Mouse (Mus musculus): ENCODE measurements around the gene Khdrbs1.
"Not testable (repeated sequence)": the region's sequence is repeated elsewhere in the genome, so short reads cannot be mapped to it uniquely, and the experiment has no call there.

The Khdrbs1 gene

DNA sequence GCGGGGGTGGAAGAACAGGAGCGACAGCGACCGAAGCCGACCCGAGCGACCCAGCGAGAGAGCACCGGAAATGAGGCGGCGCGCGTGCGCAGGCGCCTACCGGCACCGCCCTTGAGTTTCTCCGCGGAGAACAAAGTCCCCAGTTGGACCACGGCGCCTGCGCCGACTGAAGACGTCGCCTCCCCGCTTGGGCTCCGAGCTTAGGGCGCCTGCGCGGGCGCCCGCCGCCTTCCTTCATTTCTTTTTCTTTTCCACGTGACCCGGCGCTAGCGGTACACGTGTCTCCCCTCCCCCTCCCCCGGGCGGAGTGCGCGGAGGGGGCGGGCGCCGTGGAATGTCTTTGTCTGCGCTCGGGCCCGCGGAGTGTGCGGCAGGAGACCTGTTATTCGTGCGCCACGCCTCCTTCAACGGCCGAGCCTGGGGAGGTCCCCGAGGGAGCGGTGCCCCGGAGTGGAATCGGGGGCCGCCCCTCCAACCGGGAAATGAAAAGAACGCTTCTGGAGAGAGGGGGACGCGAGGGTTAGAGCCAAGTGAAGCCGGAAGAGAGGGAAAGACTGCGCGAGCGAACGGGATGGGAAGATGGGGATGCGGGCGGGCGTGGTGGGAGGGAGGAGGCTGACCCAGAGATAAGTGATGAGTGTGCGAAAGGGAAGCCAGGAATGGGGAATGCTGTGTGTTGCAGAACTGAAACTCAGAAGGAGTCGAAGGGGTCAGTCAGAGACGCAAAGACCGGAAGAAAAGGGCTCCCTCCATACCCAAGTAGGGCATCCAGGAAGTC, at the start of gene Khdrbs1:
Gene Khdrbs1 (minus strand): TSS at position 72 of the 778 bp plus-strand sequence.
- peak; percentile 93 to 95 for DNase-seq (ENCODE audit: low spot score in 2 of 2)

DNA sequence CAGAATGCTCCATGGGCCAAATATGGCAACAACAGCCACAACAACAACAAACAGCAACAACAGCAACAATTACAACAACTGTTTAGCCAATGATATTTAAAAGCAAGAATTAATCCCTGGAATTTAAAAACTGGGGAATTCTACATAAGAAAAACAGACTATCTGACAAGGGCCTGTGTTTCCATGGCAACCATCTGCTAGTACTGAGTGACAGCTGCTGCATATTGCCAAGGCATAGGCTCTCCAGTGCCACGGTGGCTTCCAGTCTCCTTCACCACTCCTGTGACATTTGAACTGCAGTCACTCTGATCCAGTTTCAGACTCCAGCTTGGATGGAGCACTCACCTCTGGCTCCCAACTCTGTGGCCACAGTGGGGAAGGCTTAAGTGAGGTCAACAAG, 49.3 kb upstream of the Khdrbs1 start:
- no peak for DNase-seq (ENCODE audit: low spot score in 2 of 2)

DNA sequence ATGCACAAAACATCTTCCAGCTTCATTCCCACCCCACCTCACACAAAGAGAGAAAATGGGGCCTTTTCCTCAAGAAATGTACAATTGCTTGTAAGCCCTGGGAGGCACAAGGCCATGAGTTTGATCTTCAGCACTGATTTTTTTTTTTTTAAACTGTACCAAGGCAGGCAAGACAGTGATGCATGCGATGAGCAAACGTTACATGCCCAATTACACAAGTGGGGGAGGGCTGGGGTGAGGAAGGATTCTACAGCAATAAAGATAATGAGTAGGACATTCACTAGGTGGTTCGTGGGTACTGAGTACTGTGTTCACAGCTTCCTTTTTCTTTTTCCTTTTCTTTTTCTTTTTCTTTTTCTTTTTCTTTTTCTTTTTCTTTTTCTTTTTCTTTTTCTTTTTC, 48.4 kb upstream of the Khdrbs1 start:
- no peak for DNase-seq (ENCODE audit: low spot score in 2 of 2)

DNA sequence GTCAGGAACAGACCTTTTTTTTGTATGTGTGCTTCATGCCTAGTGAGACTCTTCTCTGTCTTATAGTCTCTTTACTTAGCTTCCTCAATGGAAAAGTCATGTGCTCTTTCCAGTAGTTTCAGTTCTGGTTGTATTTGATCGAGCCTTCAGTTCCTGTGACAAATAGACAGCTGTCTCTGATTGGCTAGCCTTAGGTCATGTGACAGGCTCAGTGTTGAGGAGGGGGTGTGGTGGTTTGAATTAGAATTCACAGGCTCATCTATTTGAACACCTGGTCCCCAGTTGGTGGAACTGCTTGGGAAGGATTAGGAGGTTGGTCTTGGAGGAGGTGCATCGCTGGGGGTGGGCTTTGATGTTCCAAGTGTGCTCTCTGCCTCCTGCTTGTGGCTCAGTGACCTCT, 47.5 kb upstream of the Khdrbs1 start:
- no peak for DNase-seq (ENCODE audit: low spot score in 2 of 2)

DNA sequence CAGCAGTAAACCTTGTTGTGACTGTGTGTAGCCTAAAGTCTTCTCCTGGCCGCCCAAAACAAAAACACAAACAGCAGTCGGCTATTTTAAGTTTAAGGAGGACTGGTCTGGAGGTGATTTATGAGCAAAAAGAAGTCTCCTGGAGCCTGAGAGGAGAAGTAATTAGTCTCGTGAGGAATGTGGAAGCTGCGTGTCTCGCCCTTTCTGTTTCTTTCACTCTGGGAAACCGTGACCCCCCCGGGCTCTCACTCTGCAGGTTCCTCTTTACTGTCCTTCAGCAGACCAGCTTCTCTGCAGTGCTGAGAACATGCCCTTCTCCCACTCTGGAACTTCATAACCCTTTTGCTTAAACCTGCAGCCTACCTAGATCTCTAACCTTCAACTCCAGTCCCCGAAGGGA, 46.6 kb upstream of the Khdrbs1 start:
- DNase-seq (ENCODE audit: low spot score in 2 of 2): no peak

DNA sequence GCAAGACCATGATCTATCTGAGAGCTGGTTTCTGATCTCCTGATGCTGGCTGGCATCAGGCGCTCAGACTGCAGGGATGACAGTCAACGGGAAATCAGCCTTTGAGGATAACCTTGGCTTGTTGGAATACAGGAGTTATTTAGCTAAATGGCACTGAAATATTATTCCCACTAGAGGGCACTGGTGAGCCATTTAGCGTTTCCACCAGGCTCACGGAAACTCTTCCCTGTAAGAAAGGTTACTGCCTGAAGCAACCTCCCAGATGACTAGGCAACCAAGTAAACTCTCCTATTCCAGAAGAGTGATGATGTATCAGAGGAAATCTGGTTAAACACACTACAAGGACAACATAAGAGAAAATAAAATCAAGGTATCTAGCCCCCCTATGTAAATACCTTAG, 43.1 kb upstream of the Khdrbs1 start:
- DNase-seq (ENCODE audit: low spot score in 2 of 2): peak; percentile 63 to 87

DNA sequence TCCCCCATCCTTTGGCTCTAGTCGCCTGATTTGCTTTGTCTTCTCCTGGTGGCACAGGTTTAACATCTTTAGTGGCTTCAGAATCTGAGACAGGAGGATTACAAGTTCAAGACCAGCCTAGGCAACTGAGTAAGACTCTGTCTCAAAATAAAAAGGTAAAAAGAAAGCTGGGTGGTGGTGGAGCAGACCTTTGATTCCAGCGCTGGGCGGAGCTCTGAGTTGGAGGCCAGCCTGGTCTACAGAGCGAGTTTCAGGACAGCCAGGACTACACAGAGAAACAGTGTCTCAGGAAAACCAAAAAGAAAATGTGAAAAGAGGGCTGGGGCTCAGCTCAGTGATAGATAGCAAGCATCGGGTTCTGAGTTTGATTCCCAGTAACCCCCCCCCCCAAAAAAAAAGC, 41.4 kb upstream of the Khdrbs1 start:
- no peak for DNase-seq (ENCODE audit: low spot score in 2 of 2)

DNA sequence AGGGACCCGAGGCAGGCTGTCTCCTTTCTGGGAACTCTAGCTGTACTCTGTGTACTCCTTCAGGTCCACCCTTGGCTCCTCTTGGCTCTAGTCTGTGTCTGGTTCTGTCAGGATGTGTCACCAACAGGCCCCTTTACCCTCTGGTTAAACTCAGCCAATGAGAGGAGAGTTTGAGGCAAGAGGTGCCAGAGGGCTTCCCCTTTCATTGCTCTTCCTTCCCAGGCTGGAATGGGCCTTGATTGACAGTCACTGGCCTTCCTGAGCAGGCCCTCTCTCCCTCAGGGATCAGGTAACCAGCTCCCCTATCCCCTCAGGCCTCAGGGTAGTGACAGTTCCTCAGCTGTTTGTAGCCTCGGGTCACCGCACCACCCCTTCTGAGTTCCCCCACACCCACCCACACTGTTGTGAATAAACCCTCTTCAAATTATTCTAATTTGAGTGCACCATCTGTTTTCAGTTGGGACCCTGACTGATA, 40.8 kb upstream of the Khdrbs1 start:
- DNase-seq (ENCODE audit: low spot score in 2 of 2): no peak

DNA sequence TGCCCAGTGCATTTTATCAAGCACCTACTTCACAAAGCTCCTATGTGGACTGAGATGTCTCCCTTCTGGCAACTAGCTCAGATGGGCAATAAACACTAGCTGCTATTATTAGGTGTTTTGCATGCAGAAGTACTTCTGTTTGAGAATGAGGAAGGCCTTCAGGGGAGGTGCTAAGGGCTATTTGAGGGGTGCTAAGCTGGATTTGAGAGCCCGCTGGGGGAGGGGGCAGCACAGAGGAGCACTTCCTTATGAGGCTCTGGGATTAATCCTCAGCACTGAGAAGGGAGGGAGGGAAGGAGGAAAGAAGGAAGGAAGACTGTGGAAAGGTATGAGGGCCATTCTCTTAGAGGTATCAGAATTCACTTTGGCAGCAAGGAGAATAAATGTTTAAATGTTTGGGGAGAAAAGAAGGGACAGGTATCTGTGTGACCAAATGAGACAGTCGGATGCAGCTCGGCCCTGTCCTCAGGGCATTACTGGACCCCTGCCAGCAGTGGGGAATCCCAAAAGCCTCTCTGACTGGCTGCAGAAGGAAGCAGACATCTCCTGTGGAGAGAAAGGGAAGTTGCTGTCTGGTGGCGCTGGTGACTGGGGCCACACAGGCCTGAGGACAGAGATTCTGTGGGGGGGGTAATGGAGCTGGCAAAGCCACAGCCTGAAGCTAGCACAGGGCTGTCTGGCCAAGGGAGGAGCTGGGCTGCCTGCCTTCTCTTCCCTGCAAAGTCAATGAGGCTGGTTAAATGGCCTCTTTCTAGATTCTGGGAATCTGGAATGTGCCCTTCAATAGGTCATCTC, 40.0 kb upstream of the Khdrbs1 start:
- peak in 1 of 2 experiments; percentile 14 for DNase-seq (ENCODE audit: low spot score in 2 of 2)

DNA sequence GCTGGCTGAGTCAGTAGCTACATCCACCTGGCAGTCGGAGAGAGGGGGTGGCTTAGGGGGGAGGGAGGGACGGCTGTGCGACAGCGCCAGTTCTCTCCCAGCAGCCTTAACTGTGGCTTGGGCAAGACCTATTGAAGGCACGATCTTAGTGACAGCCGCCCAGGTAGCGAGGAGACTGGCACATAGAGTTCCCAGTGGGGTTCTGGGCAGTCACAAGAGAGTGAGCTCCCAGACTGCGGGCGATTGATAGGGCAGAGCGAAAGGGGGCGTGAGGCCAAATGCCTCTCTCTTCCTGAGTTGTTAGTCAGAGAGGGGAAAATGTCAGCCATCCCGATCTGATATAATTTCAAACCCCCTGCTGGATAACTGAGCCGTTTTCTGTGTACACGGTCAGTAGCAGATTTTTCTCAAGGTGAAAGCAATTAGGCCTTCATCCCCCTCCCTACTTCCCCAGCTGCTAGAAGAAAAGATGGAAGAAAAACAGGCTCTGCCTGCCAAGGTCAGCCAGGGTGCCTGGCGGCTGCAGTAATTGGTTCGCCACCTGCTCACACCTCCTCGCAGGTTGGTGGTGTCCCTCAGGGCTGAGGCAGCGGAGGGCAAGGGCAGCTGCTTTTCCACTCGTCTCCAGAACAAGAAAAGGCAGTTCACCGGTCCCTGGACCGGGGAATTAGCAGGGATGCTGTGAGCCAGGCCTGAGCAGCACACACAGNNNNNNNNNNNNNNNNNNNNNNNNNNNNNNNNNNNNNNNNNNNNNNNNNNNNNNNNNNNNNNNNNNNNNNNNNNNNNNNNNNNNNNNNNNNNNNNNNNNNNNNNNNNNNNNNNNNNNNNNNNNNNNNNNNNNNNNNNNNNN, 29.8 kb upstream of the Khdrbs1 start:
- no peak for DNase-seq (ENCODE audit: low spot score in 2 of 2)

DNA sequence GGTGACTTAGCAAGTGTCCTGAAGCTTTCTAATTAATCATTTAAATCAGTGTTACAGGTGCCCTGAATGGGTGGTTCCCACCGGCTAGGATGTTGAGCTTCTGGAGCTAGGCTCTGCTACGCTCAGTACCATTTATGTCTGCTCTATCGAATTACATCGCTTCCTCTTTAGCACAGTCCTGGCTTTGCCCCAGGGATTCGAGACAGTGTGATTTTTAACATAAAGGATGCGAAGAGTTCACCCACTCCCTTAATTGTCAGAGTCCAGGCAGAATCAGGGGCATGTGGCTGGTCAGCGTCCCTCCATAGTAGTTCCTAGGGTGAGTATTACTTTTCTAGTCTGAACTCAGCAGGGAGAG, 29.2 kb upstream of the Khdrbs1 start:
- peak; percentile 28 to 52 for DNase-seq (ENCODE audit: low spot score in 2 of 2)

DNA sequence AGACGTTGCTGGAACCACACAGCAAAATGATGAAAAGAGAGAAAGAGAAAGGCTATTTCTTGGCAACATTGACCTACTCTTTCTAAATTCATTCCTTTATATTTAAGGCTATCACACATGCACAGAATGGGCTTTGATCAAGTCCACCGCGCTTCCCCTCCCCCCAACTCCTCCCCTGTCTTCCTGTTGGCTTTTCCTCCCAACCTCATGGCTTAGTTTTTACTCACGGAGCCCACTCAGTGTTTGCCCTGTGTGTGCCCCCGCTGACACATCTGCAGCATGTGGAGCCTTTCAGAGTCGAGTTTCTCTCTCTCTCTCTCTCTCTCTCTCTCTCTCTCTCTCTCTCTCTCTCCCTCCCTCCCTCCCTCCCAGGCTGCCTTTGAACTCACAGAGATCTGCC, 28.5 kb upstream of the Khdrbs1 start:
- no peak for DNase-seq (ENCODE audit: low spot score in 2 of 2)

DNA sequence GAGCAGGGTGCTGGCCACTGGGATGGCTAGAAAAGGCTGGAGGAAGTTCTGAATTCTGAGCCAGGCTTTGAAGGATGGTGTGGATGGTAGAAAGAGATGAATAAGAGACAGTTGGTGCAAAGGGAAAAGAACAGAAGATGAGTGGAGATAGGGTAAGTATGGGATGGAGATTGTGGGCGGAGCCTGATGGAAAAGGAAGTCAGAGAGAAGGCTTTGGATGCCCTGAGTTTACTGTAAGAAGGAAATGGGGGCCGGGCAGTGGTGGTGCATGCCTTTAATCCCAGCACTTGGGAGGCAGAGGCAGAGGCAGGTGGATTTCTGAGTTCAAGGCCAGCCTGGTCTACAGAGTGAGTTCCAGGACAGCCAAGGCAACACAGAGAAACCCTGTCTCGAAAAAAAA, 26.6 kb upstream of the Khdrbs1 start:
- DNase-seq (ENCODE audit: low spot score in 2 of 2): not testable (repeated sequence)

DNA sequence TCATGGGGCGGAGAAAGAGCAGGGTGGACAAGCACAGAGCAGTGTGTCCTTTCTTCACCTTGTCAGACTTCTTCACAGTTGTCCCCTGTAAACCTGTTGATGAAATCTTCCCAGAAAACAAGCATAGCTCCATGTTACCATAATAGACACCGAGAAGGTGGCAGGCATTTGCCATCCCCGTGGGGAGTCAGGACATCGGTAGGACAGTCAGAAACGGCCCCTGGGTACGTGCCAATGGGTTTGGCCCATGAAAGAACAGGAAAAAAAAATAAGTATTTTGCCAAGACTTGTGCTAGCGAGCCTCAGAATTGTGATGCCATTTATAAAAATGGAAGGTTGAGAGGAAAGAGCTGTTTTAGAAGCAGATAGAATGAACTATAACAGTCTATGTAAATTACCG, 25.7 kb upstream of the Khdrbs1 start:
- no peak for DNase-seq (ENCODE audit: low spot score in 2 of 2)

DNA sequence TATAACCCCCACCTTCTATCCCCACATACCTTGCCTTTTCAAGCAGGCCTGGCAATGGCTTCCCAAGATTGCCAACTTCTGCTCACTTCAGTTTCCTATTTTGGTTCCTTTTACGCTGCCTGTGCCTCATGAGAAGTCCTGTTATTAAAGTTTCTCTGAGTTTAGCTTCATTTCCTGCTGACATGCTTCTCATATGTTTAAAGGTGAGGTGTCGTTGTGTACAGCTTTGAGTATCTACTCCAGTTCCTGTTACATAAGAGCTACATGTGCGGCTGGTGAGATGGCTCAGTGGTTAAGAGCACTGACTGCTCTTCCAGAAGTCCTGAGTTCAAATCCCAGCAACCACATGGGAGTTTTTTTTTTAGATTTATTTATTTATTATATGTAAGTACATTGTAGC, 23.2 kb upstream of the Khdrbs1 start:
- no peak for DNase-seq (ENCODE audit: low spot score in 2 of 2)

DNA sequence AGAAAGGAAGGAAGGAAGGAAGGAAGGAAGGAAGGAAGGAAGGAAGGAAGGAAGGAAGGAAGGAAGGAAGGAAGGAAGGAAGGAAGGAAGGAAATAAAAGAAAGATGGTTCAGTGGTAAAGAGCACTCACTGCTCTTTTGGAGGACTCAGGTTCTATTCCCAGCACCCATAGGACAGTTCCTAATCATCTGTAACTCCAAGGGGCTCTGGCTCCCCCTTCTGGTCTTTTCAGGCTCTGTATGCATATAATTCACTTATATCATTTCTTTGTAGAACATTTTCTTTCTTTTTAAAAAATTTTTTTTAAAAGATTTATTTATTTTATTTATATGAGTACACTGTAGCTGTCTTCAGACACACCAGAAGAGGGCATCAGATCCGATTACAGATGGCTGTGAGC, 20.4 kb upstream of the Khdrbs1 start:
- not testable (repeated sequence) for DNase-seq (ENCODE audit: low spot score in 2 of 2)

DNA sequence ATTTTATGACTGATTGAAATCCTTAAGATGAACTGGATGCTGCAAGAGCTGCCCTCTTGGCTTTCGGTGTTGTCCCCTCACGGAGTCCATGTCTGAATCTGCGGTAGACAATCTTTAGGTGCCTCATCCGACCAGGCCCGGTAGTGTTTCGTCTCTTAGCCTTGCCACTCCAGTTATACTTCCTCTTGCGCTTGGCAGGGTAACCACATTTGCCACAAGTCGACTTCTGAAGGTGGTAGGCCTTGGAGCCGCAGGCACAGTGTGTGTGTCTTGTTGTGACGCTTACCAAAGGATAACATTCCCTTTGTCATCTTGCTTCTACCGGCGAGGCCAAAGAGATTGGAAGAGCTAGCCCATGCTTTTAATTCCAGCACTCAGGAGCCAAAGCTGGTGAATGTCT, 19.5 kb upstream of the Khdrbs1 start:
- DNase-seq (ENCODE audit: low spot score in 2 of 2): no peak

DNA sequence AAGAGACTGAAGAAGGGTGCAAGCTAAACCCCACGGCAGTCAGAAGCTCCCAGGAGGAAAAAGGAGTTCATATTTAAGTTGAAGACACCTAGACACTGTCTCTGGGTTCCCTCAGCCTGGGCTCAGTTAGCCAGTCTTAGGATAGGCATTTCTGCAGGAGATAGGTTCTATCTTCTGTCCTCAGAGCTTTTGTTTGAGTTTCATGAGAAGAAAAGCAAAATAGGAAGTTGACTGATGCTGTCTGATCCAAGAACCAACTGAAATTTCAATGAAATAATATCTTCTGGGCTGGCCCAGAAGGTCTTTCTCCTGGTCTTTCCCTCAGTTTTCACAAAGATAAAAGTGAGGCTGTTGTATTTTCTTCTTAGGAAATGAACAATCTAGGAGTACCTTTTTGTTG, 13.4 kb upstream of the Khdrbs1 start:
- no peak for DNase-seq (ENCODE audit: low spot score in 2 of 2)

DNA sequence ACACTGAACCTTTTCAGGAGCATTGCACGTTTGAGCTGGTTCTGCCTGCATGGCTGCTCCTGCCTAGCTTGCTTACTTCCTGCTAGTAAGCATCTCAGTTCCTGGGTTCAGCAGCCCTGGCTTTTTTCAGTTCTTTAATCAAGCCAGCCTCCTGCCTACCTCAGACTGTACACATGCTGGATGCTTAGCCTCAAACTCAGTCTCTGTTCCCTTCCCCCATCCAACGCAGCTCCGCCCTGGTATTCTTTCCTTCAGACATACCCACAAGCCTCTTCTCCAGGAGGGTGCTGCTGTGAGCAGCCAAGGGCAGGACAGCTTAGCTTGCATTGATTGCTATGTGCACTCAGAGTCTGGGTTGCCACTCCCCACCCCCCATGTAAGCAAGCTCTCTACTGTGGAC, 12.6 kb upstream of the Khdrbs1 start:
- no peak for DNase-seq (ENCODE audit: low spot score in 2 of 2)

DNA sequence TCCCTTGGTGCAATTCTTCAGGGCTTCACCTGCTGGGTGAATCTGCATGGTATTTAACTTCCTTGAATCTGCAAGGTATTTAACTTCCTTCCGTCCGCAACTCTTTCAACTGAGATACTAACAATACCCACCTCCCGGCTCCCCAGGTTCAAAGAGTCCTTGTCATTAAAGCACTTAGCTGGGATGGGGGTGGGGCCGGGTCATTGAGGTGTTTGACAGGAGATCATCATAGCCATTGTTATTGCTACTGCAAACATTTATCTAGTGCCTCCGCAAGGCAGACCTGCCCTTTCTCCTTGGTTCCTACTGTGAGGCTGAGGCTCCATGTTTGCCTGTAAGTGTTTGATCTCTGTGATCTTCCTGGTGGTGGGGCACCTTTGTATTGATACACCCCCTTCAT, 8.3 kb upstream of the Khdrbs1 start:
- DNase-seq (ENCODE audit: low spot score in 2 of 2): no peak

DNA sequence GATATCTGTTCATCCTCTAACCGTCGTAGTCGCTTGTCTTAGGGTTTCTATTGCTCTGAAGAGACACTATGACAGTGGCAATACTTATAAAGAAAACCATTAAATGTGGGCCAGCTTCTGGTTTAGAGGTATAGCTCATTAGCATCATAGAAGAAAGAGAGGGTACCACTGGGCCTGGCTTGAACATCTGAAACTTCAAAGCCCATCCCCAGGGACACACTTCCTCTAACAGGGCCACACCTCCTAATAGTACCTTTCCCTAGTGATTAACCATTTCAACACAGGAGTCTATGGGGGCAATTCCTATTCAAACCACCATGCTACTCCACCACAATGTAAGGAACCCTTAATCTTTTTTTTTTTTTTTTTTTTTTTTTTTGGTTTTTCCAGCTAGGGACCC, 4.5 kb upstream of the Khdrbs1 start:
- DNase-seq (ENCODE audit: low spot score in 2 of 2): no peak

DNA sequence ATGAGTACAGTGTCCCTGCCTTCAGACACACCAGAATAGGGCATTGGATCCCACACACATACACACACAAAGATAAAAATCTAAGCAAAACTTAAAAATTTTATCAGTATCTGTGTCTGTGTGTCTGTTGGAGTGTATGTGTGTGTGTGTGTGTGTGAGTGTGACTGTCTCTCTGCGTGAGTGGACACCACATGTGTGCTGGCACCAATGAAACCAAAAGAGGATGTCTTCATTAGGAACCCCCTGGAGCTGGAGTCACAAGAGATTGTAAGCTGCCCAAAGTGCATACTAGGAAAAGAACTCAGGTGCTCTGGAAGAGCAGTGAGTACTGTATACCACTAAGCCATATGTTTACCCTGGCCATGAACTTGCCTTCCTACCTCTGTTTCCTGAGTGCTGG, 4.0 kb upstream of the Khdrbs1 start:
- DNase-seq (ENCODE audit: low spot score in 2 of 2): no peak

Measured in frontal cortex, postnatal 36 days (tissue).